Mouse (Mus musculus) left cerebral cortex, adult 2 months (tissue): Measurements from ENCODE around the gene Slc44a2. TPM values are rescaled to one million over a fixed set of nuclear protein-coding genes. Genes with fewer than 3 reads are reported as not detected.

Experiments
- DNase-seq, 2 experiments: peaks; one replicate each; pipeline ENCODE4 v3.0.0; 2021 to 2022; ENCODE audit warnings: low spot score in 2 of 2, mixed read lengths in 1 of 2; ENCODE audit errors: extremely low spot score in 1 of 2
- H3K27ac ChIP-seq: fragments of 200-600 bp; 2 replicates; pipeline ENCODE4 v1.8.1; 2022
- H3K4me3 ChIP-seq: fragments of 200-600 bp; 2 replicates; pipeline ENCODE4 v1.8.1; 2022
- CTCF ChIP-seq: fragments of 200-600 bp; IDR thresholded peaks from 2 replicates; pipeline ENCODE4 v1.8.1; 2022; ENCODE audit warnings: antibody characterized with exemption, mild to moderate bottlenecking, moderate library complexity
- intact Hi-C: fragments of 180-260 bp; cut with DNase I; formaldehyde crosslinking; loops from one replicate; pipeline ENCODE4 v1.15.1; 2025
- total RNA-seq, 2 experiments: library from RNA; stranded (reverse); gene quantifications; 2 replicates each; pipeline ENCODE4 v1.2.3; 2021

The Slc44a2 gene
- total RNA-seq, 2 experiments from 2014 or later: 47.5 to 53.6 TPM

DNA sequence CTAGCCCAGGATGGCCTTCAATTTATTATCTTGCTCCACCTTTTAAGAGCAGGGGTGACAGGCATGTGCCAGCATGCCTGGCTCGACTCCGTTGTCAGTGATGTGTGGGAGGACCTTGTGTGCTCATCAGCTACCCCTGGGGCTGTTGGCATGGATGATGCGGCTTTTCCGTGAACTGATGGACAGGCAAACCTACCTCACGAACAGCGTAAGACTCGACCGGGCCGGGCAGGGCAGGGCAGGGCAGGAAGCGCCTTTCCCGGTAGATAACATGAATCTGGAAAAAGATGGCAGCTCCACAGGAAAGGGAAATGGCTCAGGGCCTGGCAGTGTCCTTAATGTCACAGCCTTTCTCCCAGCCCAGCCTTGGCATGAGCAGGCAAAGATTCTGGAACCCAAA is 3.8 kb downstream of the Slc44a2 start:
- intact Hi-C loops: no loop called here
- DNase-seq: no peak
- no peak for TF ChIP-seq CTCF

DNA sequence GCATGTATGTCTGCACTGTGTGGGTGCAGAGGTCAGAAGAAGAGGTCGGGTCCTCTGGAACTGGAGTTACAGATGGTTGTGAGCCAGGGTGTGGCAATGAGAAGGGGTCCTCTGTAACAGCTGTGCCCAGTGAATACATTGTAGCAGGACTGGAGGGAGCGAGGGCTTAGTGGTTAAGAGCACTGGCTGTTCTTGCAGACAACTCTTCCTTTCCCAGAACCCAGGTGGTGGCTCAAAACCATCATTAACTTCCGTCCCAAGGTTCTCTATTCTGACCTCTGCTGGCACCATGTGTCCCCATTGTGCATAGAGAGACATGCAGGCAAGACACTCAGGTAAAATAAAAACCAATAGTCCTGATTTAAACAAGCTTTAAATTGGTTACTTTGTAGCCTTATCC is 7.1 kb downstream of the Slc44a2 start:
- DNase-seq: no peak
- Histone ChIP-seq H3K27ac (no peak overlapping the region), H3K4me3 (no peak overlapping the region)
- intact Hi-C loops: no loop called here
- TF ChIP-seq CTCF: no peak

More for the DNA sequence above, 3.8 kb downstream of the Slc44a2 start:
- H3K4me3 ChIP-seq: no peak overlapping the region
- no peak overlapping the region for H3K27ac ChIP-seq

DNA sequence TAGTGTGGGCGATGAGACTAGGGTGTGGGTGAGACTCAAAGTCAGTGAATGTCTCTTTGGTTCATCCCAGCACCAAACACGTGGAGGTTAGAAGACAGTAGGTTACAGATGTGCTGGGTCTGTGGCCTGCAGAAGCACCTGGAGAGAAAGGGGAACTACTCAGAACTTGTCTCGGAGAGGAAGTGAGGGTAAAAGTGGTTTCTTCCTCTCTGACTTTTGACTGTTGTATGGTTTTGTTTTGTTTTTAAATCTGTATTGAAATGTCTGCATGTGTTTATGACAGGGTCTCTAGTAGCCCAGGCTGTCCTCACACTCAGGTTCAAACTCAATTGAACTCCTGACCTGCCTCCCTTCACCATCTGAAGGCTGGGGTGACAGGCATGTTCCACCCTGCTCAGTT is 7.5 kb downstream of the Slc44a2 start:
- no peak for TF ChIP-seq CTCF

DNA sequence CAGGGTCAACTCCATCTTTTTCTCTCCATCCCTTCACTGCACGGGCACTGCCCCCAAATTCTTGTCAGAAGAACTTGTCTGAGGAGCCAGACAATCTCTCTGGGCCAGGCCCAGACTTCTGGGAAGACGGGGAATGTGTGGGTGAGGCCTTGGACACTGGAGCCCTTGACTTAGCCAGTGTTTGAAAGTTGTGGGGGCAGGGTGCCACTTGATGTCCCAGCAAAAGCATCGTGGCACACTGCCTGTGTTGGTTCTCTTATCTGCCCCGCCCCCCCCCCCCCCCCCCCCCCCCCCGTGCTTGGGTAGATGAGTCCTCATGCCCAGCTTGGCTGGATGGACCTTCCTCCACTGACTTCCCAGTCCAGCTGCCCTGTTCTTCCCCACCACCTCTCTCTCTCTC is 8.5 kb downstream of the Slc44a2 start:
- TF ChIP-seq CTCF: no peak
- no peak for DNase-seq
- intact Hi-C loops: no loop called here
- Histone ChIP-seq H3K27ac (no peak overlapping the region), H3K4me3 (no peak overlapping the region)

More for the DNA sequence above, 7.5 kb downstream of the Slc44a2 start:
- intact Hi-C loops: no loop called here
- H3K4me3 ChIP-seq: no peak overlapping the region
- no peak for DNase-seq
- no peak overlapping the region for H3K27ac ChIP-seq

DNA sequence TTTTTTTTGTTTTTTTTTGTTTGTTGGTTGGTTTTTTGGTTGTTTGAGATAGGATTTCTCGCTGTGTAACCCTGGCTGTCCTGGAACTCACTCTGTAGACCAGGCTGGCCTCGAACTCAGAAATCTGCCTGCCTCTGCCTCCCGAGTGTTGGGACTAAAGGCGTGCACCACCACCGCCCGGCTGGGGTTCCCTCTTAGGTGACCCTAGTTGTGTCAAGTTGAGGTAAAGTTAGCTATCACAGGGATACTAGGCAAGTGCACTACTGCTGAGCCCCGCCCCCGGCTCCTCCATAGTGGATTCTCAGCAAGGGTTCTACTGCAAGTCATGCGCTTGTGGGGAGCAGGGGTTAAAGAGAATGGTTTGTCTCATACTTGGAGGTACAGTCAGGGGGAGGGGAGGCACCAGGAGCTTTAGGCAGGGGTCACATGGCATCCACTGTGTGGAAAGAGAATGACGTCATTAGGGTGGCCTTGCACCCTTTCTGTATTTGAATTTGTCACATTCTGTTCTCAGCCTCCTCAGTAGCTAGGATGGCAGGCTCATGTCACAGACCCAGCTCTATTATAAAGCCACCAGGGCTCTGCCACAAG is 9.3 kb downstream of the Slc44a2 start:
- H3K4me3 ChIP-seq: no peak overlapping the region
- H3K27ac ChIP-seq: no peak overlapping the region
- no peak for TF ChIP-seq CTCF
- DNase-seq: no peak
- intact Hi-C loops: no loop called here

DNA sequence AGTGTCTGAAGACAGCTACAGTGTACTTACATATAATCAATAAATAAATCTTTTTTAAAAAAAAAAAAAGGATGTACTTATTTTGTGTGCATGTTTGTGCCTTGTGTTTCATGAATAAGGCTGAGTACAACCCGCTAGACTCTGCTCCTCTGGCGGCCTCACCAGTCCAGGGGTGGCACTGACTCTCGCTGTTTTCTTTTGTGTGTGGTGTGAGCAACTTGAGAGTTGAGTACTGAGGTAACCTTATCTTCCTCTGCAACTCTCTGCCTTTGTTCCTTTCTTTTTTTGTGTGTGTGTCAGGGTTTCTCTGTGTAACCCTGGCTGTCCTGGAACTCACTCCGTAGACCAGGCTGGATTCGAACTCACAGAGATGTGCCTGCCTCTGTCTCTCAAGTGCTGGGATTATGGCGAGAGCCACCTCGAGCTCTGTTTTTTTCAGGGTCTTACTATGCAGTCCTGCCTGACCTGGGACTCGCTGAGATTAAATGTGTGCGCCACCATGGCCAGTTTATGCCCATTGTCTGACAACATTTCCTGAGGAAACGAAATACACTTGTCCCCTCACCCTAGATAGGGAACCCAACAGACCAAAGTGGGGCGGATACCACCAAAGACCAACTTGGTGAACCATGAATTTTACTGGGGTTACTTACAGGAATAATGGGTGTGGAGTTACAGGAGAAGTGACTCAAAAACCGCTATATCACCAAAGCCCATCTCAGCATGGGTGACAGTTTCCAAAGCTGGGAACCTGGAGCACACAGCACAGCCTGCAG is 11.1 kb downstream of the Slc44a2 start:
- intact Hi-C loops: no loop called here
- H3K4me3 ChIP-seq: no peak overlapping the region
- TF ChIP-seq CTCF: no peak
- H3K27ac ChIP-seq: no peak overlapping the region
- no peak for DNase-seq

DNA sequence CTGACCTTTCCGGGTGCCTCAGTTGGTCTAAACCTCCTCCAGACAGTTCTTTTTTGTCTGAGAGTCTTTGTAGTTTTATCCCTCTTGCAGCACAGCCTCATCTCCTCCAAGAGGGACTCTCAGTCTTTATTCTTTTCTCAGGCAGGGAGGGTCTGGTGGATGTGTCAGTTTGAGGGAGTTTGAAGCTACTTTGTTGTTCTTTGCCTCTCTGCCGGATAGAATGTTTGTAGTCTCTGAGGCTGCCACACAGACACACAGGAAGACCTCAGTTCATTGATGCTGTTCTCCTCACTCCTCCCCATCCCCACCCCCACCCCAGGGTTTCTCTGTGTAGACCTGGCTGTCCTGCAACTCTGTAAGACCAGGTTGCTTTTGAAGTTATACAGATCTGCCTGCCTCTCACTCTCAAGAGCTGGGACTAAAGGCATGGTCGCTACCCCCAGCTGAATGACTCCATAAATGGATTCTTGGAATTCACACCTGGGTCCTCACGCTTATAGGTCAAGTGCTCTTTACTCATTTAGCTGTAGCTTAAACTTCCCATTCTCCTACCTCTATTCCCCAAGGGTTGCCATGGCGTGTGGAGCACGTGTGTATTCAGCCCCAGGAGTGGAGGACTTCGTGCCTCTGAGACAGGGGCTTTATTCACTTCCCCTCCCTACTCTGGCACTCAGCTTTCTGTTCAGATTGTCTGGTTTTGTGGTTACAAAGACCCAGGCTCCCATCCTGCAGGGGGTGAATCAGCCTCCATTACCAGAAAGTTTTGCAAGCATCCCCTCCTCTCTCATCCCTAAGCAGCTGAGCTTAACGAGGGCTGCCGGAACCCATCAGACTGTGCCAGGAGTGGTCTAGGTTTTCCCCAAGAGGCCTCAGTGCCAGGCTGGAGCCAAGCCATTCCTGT is 11.9 kb downstream of the Slc44a2 start:
- Histone ChIP-seq H3K4me3 (no peak overlapping the region), H3K27ac (no peak overlapping the region)
- intact Hi-C loops: no loop called here
- DNase-seq: no peak
- no peak for TF ChIP-seq CTCF

DNA sequence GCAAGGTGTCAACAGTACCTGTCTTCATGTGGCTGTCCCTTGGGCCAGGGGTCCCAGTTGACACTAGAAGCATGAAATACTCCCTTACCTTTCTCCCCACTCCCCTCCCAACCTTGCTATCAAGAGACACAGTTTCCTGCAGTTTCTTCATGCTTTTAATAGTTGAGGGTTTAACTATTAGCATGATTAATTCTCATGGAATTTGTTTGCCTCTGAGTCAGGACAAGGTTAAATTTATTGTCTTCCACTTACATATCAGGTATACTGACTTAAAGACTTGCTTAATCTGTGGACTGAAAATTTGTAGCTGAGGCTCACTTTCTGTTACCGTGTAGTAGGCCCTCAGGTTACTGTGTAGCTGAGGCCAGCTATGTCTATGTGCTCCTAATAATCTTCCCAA is 13.0 kb downstream of the Slc44a2 start:
- H3K4me3 ChIP-seq: no peak overlapping the region
- no peak for TF ChIP-seq CTCF
- no peak for DNase-seq
- intact Hi-C loops: no loop called here
- no peak overlapping the region for H3K27ac ChIP-seq

DNA sequence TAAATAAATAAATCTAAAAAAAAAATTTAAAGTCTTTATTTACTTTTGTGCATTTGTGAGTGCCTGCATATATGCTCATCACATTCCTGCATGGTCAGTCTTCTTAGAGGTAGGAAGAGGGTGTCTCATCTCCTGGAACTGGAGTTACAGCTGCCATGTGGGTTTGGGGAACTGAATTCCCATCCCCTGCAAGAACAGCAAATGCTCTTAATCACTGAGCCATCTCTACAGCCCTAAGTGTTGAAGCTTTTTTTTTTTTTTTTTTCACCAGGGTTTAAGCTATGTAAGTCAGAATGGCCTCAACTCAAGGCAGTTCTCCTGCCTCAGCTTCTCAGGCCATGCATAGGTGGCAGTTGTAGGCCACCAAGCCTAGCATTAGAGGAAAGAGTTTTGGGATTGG is 14.2 kb downstream of the Slc44a2 start:
- Histone ChIP-seq H3K27ac (no peak overlapping the region), H3K4me3 (no peak overlapping the region)
- intact Hi-C loops: loop anchor here (5.0 kb wide), 1 partner anchor 82 kb away; no protein-coding TSS in a partner anchor
- no peak; the same call in 1 of the 2 replicates for TF ChIP-seq CTCF
- DNase-seq: no peak

DNA sequence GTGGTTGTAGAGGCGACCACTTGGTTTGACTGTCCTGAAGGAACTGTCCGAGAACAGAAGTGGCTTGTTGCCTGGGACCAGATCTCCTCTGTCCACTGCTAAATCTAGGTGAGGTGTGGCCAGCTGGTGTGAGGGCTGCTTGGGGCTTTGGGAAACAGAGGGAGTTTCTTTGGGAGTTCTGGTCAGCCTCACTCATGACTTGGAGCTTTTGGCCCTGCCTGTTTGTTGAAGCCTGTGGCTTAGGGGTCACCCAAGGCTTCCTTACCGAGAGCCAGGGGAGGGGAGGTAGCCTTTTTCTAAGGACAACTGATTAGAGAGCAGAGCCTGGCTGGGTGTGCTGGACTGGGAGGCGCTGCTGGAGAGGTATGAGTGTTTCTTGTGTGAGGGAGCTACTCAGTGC is 14.9 kb downstream of the Slc44a2 start:
- no peak for DNase-seq
- intact Hi-C loops: loop anchor here (5.0 kb wide), 1 partner anchor 83 kb away; no protein-coding TSS in a partner anchor
- H3K27ac ChIP-seq: no peak overlapping the region

DNA sequence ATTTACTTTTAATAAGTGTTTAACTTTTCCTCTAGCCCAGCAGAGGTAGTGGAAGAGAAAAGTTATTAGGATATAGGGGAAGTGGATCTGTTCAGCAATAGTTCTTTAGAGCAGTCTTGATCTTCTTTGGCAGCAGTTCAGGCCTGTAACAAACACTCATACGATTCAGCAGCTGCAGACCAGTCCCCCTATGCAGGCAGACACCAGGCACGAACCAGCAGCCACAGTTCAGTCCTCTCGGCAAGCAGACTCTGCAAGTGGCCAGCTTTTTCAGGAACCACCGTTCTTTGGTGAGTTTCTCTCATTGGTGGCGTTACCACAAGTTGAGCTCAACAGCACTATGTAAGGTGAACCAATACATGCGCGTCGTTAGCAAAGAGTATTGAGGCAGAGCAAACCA is 16.0 kb downstream of the Slc44a2 start:
- DNase-seq: no peak
- intact Hi-C loops: loop anchor here (5.0 kb wide), 1 partner anchor 84 kb away; no protein-coding TSS in a partner anchor
- TF ChIP-seq CTCF: no peak
- Histone ChIP-seq H3K27ac (no peak overlapping the region), H3K4me3 (no peak overlapping the region)

More for the DNA sequence above, 14.9 kb downstream of the Slc44a2 start:
- H3K4me3 ChIP-seq: no peak overlapping the region
- no peak for TF ChIP-seq CTCF

DNA sequence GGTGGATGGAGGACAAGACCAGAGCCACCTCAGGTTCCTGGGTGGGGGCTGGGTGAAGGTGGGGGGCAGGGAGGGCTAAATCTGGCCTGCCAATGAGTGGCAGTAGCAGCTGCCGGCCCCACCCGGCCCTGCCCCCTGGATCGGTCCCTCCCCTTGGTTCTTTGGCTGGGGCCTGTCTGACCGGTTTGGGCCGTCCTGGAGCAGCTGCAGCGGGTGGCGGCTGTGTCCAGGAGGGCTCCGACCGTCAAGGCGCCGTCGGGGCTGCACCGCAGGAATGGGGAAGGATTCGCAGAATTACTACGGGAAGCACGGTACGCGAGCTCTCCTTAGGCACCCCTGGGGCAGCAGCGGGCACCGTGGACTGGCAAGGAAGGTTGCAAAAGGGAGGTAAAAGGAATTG is 17.2 kb downstream of the Slc44a2 start:
- Histone ChIP-seq H3K4me3 (no peak overlapping the region), H3K27ac (no peak overlapping the region)
- intact Hi-C loops: loop anchor here (5.0 kb wide), 1 partner anchor 85 kb away; no protein-coding TSS in a partner anchor
- no peak for DNase-seq
- no peak for TF ChIP-seq CTCF
